Mouse (Mus musculus) heart, embryonic 13.5 days (tissue): ENCODE measurements at regions not wholly inside any gene's neighbourhood (a gene's known extent, or its start where the extent isn't known, plus 50 kb on each side); places are given as distances from the start of the nearest gene placed in this dataset.

Source experiments
- ATAC-seq: fragments of 200-750 bp; cut with Nextera tagmentation; 2 replicates; pipeline ENCODE4 v1.8.0; 2017; ENCODE audit warnings: moderate TSS enrichment; ENCODE audit not compliant: insufficient number of reproducible peaks, low FRiP score, low TSS enrichment; ENCODE audit errors: extremely low read depth
- H3K27ac ChIP-seq: fragments of 300-500 bp; sonication (generic); replicated peaks from 2 replicates; pipeline ENCODE4 v1.5.1; 2015; ENCODE audit warnings: moderate library complexity, mild to moderate bottlenecking, inconsistent platforms
- H3K27me3 ChIP-seq: fragments of 300-500 bp; sonication (generic); replicated peaks from 2 replicates; pipeline ENCODE4 v1.6.1; 2015; ENCODE audit warnings: mild to moderate bottlenecking, inconsistent platforms
- H3K36me3 ChIP-seq: fragments of 300-500 bp; sonication (generic); 2 replicates; pipeline ENCODE4 v1.6.1; 2015; ENCODE audit warnings: mild to moderate bottlenecking, inconsistent platforms
- H3K4me1 ChIP-seq: fragments of 300-500 bp; sonication (generic); 2 replicates; pipeline ENCODE4 v1.6.1; 2015; ENCODE audit warnings: inconsistent platforms
- H3K4me2 ChIP-seq: fragments of 300-500 bp; sonication (generic); 2 replicates; pipeline ENCODE4 v1.6.1; 2015; ENCODE audit warnings: inconsistent platforms, mild to moderate bottlenecking, moderate library complexity
- H3K4me3 ChIP-seq: fragments of 300-500 bp; sonication (generic); 2 replicates; pipeline ENCODE4 v1.5.1; 2015; ENCODE audit warnings: moderate library complexity, mild to moderate bottlenecking, inconsistent platforms
- H3K9ac ChIP-seq: fragments of 300-500 bp; sonication (generic); 2 replicates; pipeline ENCODE4 v1.6.1; 2015; ENCODE audit warnings: inconsistent platforms, mild to moderate bottlenecking, moderate library complexity
- H3K9me3 ChIP-seq: fragments of 300-500 bp; sonication (generic); 2 replicates; pipeline ENCODE4 v1.6.1; 2016; ENCODE audit warnings: inconsistent platforms
- WGBS: fragments of 180-500 bp; shearing (Covaris S2); methylation state at CpG from one replicate; pipeline ENCODE4 v1.1.7; 2015; ENCODE audit warnings: mixed read lengths; 5-methylcytosine and 5-hydroxymethylcytosine counted together

GRCm38 (mm10) chr6:84333666-84334179 is 260.0 kb downstream of the Cyp26b1 start:
- ATAC-seq, result no peak
- H3K4me3 ChIP-seq, result no peak overlapping the region
- peaks cover 12% of the 10 kb centered on the region; the same call in 1 of the 2 replicates for H3K4me1 ChIP-seq
- no peak overlapping the region for H3K9ac ChIP-seq
- no peaks in the 10 kb centered on the region for H3K9me3 ChIP-seq
- no peak overlapping the region for H3K4me2 ChIP-seq
- peaks cover 25% of the 10 kb centered on the region for H3K27me3 ChIP-seq
- H3K36me3 ChIP-seq, result no peaks in the 10 kb centered on the region
- no peak overlapping the region for H3K27ac ChIP-seq
- WGBS, result 74% methylated on average over 10 of the region's 10 CpGs

- no peak for ATAC-seq
- Histone ChIP-seq H3K4me3 (no peak overlapping the region), H3K27me3 (peaks cover 53% of the 10 kb centered on the region), H3K9ac (no peak overlapping the region), H3K9me3 (no peaks in the 10 kb centered on the region), H3K27ac (no peak overlapping the region), H3K4me1 (peaks cover 33% of the 10 kb centered on the region), H3K36me3 (no peaks in the 10 kb centered on the region), H3K4me2 (no peak overlapping the region)
- WGBS, result 47% methylated on average over 7 of the region's 7 CpGs
Measured at GRCm38 (mm10) chr6:84329106-84329505, 264.6 kb downstream of the Cyp26b1 start.

- Histone ChIP-seq H3K27ac (no peak overlapping the region), H3K4me1 (peaks cover 33% of the 10 kb centered on the region), H3K9ac (no peak overlapping the region), H3K4me3 (no peak overlapping the region), H3K9me3 (no peaks in the 10 kb centered on the region), H3K4me2 (no peak overlapping the region), H3K36me3 (no peaks in the 10 kb centered on the region), H3K27me3 (peaks cover 64% of the 10 kb centered on the region)
- ATAC-seq, result no peak
- 32% methylated on average over 3 of the region's 3 CpGs for WGBS
Measured at GRCm38 (mm10) chr6:84328030-84328390, 265.7 kb downstream of the Cyp26b1 start.

- WGBS, result 59% methylated on average over 5 of the region's 5 CpGs
- Histone ChIP-seq H3K4me1 (peaks cover 33% of the 10 kb centered on the region), H3K4me2 (no peak overlapping the region), H3K27me3 (peaks cover 67% of the 10 kb centered on the region), H3K9me3 (no peaks in the 10 kb centered on the region), H3K36me3 (no peaks in the 10 kb centered on the region), H3K4me3 (no peak overlapping the region), H3K27ac (no peak overlapping the region), H3K9ac (no peak overlapping the region)
- ATAC-seq, result no peak
Measured at GRCm38 (mm10) chr6:84327306-84328029, 266.2 kb downstream of the Cyp26b1 start.

GRCm38 (mm10) chr6:84325384-84326114 is 268.2 kb downstream of the Cyp26b1 start:
- WGBS, result 54% methylated on average over 5 of the region's 5 CpGs
- Histone ChIP-seq H3K4me3 (no peak overlapping the region), H3K9ac (no peak overlapping the region), H3K27ac (no peak overlapping the region), H3K9me3 (no peaks in the 10 kb centered on the region), H3K27me3 (peaks cover 74% of the 10 kb centered on the region), H3K36me3 (no peaks in the 10 kb centered on the region), H3K4me1 (peaks cover 33% of the 10 kb centered on the region), H3K4me2 (no peak overlapping the region)
- ATAC-seq, result no peak

GRCm38 (mm10) chr6:84324185-84324584 is 269.5 kb downstream of the Cyp26b1 start:
- Histone ChIP-seq H3K9me3 (no peaks in the 10 kb centered on the region), H3K4me1 (peaks cover 23% of the 10 kb centered on the region), H3K36me3 (no peaks in the 10 kb centered on the region), H3K4me2 (no peak overlapping the region), H3K27me3 (peaks cover 72% of the 10 kb centered on the region), H3K9ac (no peak overlapping the region), H3K4me3 (no peak overlapping the region), H3K27ac (no peak overlapping the region)
- WGBS, result 84% methylated on average over 4 of the region's 4 CpGs
- ATAC-seq, result no peak

- Histone ChIP-seq H3K4me2 (no peak overlapping the region), H3K9ac (no peak overlapping the region), H3K27me3 (peaks cover 68% of the 10 kb centered on the region), H3K9me3 (no peaks in the 10 kb centered on the region), H3K36me3 (no peaks in the 10 kb centered on the region), H3K4me3 (no peak overlapping the region), H3K27ac (no peak overlapping the region), H3K4me1 (peaks cover 20% of the 10 kb centered on the region)
- WGBS, result 78% methylated on average over 4 of the region's 4 CpGs
- ATAC-seq, result no peak
Measured at GRCm38 (mm10) chr6:84322528-84322927, 271.2 kb downstream of the Cyp26b1 start.

GRCm38 (mm10) chr6:84320586-84320985 is 273.1 kb downstream of the Cyp26b1 start:
- H3K9me3 ChIP-seq, result no peaks in the 10 kb centered on the region
- peaks cover 11% of the 10 kb centered on the region for H3K4me1 ChIP-seq
- H3K4me2 ChIP-seq, result no peak overlapping the region
- peaks cover 64% of the 10 kb centered on the region for H3K27me3 ChIP-seq
- H3K27ac ChIP-seq, result no peak overlapping the region
- H3K9ac ChIP-seq, result no peak overlapping the region
- no peaks in the 10 kb centered on the region for H3K36me3 ChIP-seq
- ATAC-seq, result no peak
- 57% methylated on average over 1 of the region's 1 CpGs for WGBS
- no peak overlapping the region for H3K4me3 ChIP-seq

GRCm38 (mm10) chr6:84318774-84319173 is 274.9 kb downstream of the Cyp26b1 start:
- Histone ChIP-seq H3K4me3 (no peak overlapping the region), H3K9ac (0 out of 2 replicates have a peak overlapping the region, but pooled peaks have one; percentile 24), H3K27ac (no peak overlapping the region), H3K36me3 (no peaks in the 10 kb centered on the region), H3K27me3 (peaks cover 52% of the 10 kb centered on the region), H3K4me1 (peaks cover 15% of the 10 kb centered on the region), H3K4me2 (no peak overlapping the region), H3K9me3 (no peaks in the 10 kb centered on the region)
- 18% methylated on average over 4 of the region's 4 CpGs for WGBS
- no peak for ATAC-seq

- Histone ChIP-seq H3K27me3 (peaks cover 47% of the 10 kb centered on the region), H3K4me3 (no peak overlapping the region), H3K4me1 (peaks cover 15% of the 10 kb centered on the region), H3K9ac (no peak overlapping the region), H3K4me2 (no peak overlapping the region), H3K9me3 (no peaks in the 10 kb centered on the region), H3K27ac (no peak overlapping the region), H3K36me3 (no peaks in the 10 kb centered on the region)
- ATAC-seq, result no peak
- 74% methylated on average over 1 of the region's 1 CpGs for WGBS
Measured at GRCm38 (mm10) chr6:84317026-84317425, 276.7 kb downstream of the Cyp26b1 start.

- Histone ChIP-seq H3K36me3 (no peaks in the 10 kb centered on the region), H3K27me3 (peaks cover 33% of the 10 kb centered on the region), H3K4me3 (no peak overlapping the region), H3K27ac (no peak overlapping the region), H3K4me1 (peaks cover 19% of the 10 kb centered on the region), H3K9ac (no peak overlapping the region), H3K9me3 (no peaks in the 10 kb centered on the region), H3K4me2 (no peak overlapping the region)
- no peak for ATAC-seq
- 54% methylated on average over 8 of the region's 8 CpGs for WGBS
Measured at GRCm38 (mm10) chr6:84315175-84315912, 278.4 kb downstream of the Cyp26b1 start.
